Mouse (Mus musculus) thymus, adult 2 months (tissue): Measurements from ENCODE around the gene Bcl10. TPM values are rescaled to one million over a fixed set of nuclear protein-coding genes. Genes with fewer than 3 reads are reported as not detected.

Experiments used
- DNase-seq: peaks from one replicate; pipeline ENCODE4 v3.0.0; 2021
- H3K27ac ChIP-seq: fragments of 200-500 bp; 2 replicates; pipeline ENCODE4 v1.5.1; 2012; ENCODE audit warnings: low read length, control low read depth; ENCODE audit not compliant: control insufficient read depth, insufficient read depth
- H3K27me3 ChIP-seq: fragments of 200-500 bp; 2 replicates; pipeline ENCODE4 v1.6.1; 2012; ENCODE audit warnings: mild to moderate bottlenecking, low read length, moderate library complexity, mixed read lengths; ENCODE audit not compliant: control insufficient read depth, insufficient read depth
- H3K36me3 ChIP-seq: fragments of 200-500 bp; 2 replicates; pipeline ENCODE4 v1.6.1; 2012; ENCODE audit warnings: mild to moderate bottlenecking, low read length, moderate library complexity; ENCODE audit not compliant: control insufficient read depth, insufficient read depth
- H3K4me1 ChIP-seq: fragments of 200-500 bp; replicated peaks from 2 replicates; pipeline ENCODE4 v1.6.1; 2012; ENCODE audit warnings: low read length; ENCODE audit not compliant: control insufficient read depth, insufficient read depth
- H3K4me3 ChIP-seq: fragments of 200-500 bp; 2 replicates; pipeline ENCODE4 v1.5.1; 2012; ENCODE audit warnings: mild to moderate bottlenecking, low read length, control low read depth, moderate library complexity; ENCODE audit not compliant: control insufficient read depth, insufficient read depth
- CTCF ChIP-seq: fragments of 200-500 bp; IDR thresholded peaks from 2 replicates; pipeline ENCODE4 v1.5.1; 2012; ENCODE audit warnings: mild to moderate bottlenecking, control low read depth, low read length, moderate library complexity, borderline replicate concordance; ENCODE audit not compliant: control insufficient read depth, poor library complexity, insufficient read depth; ENCODE audit errors: extremely low read depth
- POLR2A ChIP-seq: fragments of 200-500 bp; IDR thresholded peaks from 2 replicates; pipeline ENCODE4 v1.6.1; 2012; ENCODE audit warnings: mild to moderate bottlenecking, low read length, control low read depth, moderate library complexity; ENCODE audit not compliant: control insufficient read depth, poor library complexity, insufficient read depth; ENCODE audit errors: extremely low read depth
- WGBS: fragments of 180-500 bp; shearing (Covaris S2); methylation state at CpG from one replicate; pipeline ENCODE4 v1.1.7; 2018; 5-methylcytosine and 5-hydroxymethylcytosine counted together
- polyA plus RNA-seq: library from polyadenylated mRNA; depleted of rRNA; stranded (reverse); fragments of >200 nt; gene quantifications from 2 replicates; pipeline ENCODE4 v1.2.3, GENCODE M21; 2012; rRNA removed

Bcl10 gene
- polyA plus RNA-seq, 1 experiment, result 17.3 TPM

DNA sequence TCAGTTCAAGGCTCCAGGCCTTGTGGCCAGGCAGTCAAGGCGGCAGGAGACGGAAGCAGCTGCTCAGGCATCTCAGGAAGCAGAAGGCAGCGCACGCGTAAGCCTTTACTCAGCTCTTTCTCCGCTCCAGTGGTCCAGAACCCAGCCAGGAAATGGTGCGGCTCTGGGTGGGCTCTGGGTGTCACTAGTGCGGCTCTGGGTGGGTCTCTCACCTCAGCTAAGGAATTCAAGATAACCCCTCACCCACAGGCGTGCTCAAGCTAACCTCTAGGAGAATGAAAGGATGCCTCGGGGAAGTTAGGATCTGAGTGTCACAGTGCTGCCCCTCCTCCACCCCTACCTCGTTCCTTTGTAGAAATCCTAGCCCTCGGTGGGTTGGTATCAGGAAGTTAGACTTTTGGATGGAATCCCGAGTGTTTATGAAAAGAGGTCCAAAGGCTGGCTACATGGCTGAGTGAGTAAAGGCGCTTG is 46.5 kb downstream of the Bcl10 start:
- no peak for DNase-seq
- 15% methylated on average over 14 of the region's 14 CpGs for WGBS
- no peaks in the 10 kb centered on the region; the same call in 1 of the 2 replicates for H3K4me1 ChIP-seq
- no peak for TF ChIP-seq POLR2A
- TF ChIP-seq CTCF, result no peak
- peak overlapping the region; percentile 33 for H3K4me3 ChIP-seq
- H3K36me3 ChIP-seq, result no peaks in the 10 kb centered on the region
- no peaks in the 10 kb centered on the region; the same call in 1 of the 2 replicates for H3K27me3 ChIP-seq
- no peak overlapping the region for H3K27ac ChIP-seq

DNA sequence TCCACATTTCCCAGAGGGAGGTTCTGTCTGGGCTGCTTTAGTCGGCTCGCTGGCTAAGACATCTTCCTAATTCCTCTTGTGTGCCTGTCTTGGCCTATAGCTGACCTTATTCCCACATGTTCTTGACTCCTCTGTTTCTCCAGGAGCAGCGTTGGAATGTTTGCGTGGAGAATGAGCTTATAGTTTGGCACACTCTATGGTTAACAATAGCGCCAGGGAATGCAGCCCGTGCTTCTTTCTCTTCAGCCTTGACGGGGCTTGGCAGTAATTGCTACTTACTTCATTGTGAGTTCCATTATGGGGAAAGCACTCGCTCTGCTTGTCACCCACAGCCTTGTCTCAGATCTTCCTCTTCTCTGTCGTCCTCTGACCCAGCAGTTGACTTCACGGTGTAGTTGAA is 48.9 kb downstream of the Bcl10 start:
- H3K36me3 ChIP-seq, result no peaks in the 10 kb centered on the region
- H3K27me3 ChIP-seq, result no peaks in the 10 kb centered on the region
- DNase-seq, result no peak
- H3K4me3 ChIP-seq, result no peak overlapping the region
- WGBS, result 85% methylated on average over 10 of the region's 10 CpGs
- TF ChIP-seq CTCF, result no peak
- TF ChIP-seq POLR2A, result no peak
- H3K27ac ChIP-seq, result no peak overlapping the region
- H3K4me1 ChIP-seq, result no peaks in the 10 kb centered on the region

DNA sequence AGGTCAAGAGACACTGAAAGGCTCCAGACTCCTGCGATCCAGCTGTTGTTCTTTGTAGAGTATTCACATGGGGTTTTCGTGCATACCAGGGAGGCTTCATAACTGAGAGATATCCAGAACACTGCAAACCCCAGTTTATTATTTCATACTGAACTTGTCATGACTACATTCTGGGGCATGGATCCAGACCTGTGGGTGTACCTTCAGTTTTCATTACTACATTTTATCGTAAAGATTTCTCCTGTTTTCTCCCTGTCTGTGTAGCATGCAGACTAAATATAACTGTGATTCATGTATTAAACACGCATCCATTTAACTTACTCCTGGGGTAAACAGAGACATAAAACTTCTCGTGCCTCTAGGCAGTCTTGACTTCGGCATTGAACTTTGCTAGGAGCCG is 52.4 kb downstream of the Bcl10 start:
- no peak for TF ChIP-seq POLR2A
- TF ChIP-seq CTCF, result no peak
- WGBS, result 96% methylated on average over 7 of the region's 7 CpGs
- Histone ChIP-seq H3K4me3 (no peak overlapping the region), H3K4me1 (no peaks in the 10 kb centered on the region), H3K27me3 (no peaks in the 10 kb centered on the region), H3K36me3 (no peaks in the 10 kb centered on the region), H3K27ac (no peak overlapping the region)
- DNase-seq, result no peak

Other genes starting within 250 kb of the Bcl10 start
- 2.0 and 2.9 TPM in 2 replicates for gene Ddah1, start 164.1 kb upstream of the Bcl10 start, polyA plus RNA-seq
- gene 2410004B18Rik, start 15.2 kb downstream of the Bcl10 start, polyA plus RNA-seq, result 19.2 and 20.6 TPM in 2 replicates
- gene Syde2, start 65.1 kb downstream of the Bcl10 start, polyA plus RNA-seq, result 3.5 and 4.6 TPM in 2 replicates
- gene Wdr63, start 185.3 kb downstream of the Bcl10 start, polyA plus RNA-seq, result 0.03 TPM in 1 of 2 replicates, not detected in the other
- 5.9 and 6.1 TPM in 2 replicates for gene Mcoln3, start 194.6 kb downstream of the Bcl10 start, polyA plus RNA-seq
- 3.3 and 3.5 TPM in 2 replicates for gene Mcoln2, start 227.0 kb downstream of the Bcl10 start, polyA plus RNA-seq